Mouse (Mus musculus) heart, embryonic 13.5 days (tissue): ENCODE measurements around the gene Dnah17. TPM values are rescaled to one million over a fixed set of nuclear protein-coding genes. Genes with fewer than 3 reads are reported as not detected.

ENCODE experiments used
- ATAC-seq: fragments of 200-750 bp; cut with Nextera tagmentation; 2 replicates; pipeline ENCODE4 v1.8.0; 2017; ENCODE audit warnings: moderate TSS enrichment; ENCODE audit not compliant: insufficient number of reproducible peaks, low FRiP score, low TSS enrichment; ENCODE audit errors: extremely low read depth
- H3K27ac ChIP-seq: fragments of 300-500 bp; sonication (generic); replicated peaks from 2 replicates; pipeline ENCODE4 v1.5.1; 2015; ENCODE audit warnings: moderate library complexity, mild to moderate bottlenecking, inconsistent platforms
- H3K27me3 ChIP-seq: fragments of 300-500 bp; sonication (generic); replicated peaks from 2 replicates; pipeline ENCODE4 v1.6.1; 2015; ENCODE audit warnings: mild to moderate bottlenecking, inconsistent platforms
- H3K36me3 ChIP-seq: fragments of 300-500 bp; sonication (generic); 2 replicates; pipeline ENCODE4 v1.6.1; 2015; ENCODE audit warnings: mild to moderate bottlenecking, inconsistent platforms
- H3K4me1 ChIP-seq: fragments of 300-500 bp; sonication (generic); 2 replicates; pipeline ENCODE4 v1.6.1; 2015; ENCODE audit warnings: inconsistent platforms
- H3K4me2 ChIP-seq: fragments of 300-500 bp; sonication (generic); 2 replicates; pipeline ENCODE4 v1.6.1; 2015; ENCODE audit warnings: inconsistent platforms, mild to moderate bottlenecking, moderate library complexity
- H3K4me3 ChIP-seq: fragments of 300-500 bp; sonication (generic); 2 replicates; pipeline ENCODE4 v1.5.1; 2015; ENCODE audit warnings: moderate library complexity, mild to moderate bottlenecking, inconsistent platforms
- H3K9ac ChIP-seq: fragments of 300-500 bp; sonication (generic); 2 replicates; pipeline ENCODE4 v1.6.1; 2015; ENCODE audit warnings: inconsistent platforms, mild to moderate bottlenecking, moderate library complexity
- H3K9me3 ChIP-seq: fragments of 300-500 bp; sonication (generic); 2 replicates; pipeline ENCODE4 v1.6.1; 2016; ENCODE audit warnings: inconsistent platforms
- WGBS: fragments of 180-500 bp; shearing (Covaris S2); methylation state at CpG from one replicate; pipeline ENCODE4 v1.1.7; 2015; ENCODE audit warnings: mixed read lengths; 5-methylcytosine and 5-hydroxymethylcytosine counted together
- polyA plus RNA-seq: library from polyadenylated mRNA; unstranded; fragments of >200 nt; fragmentation: Nextera tagmentation; extraction: Ambion mirVana; gene quantifications from 2 replicates; pipeline ENCODE4 v1.2.1, GENCODE M21; 2015

Dnah17 gene
- polyA plus RNA-seq, 1 experiment from 2014 or later, result 0.05 TPM

DNA sequence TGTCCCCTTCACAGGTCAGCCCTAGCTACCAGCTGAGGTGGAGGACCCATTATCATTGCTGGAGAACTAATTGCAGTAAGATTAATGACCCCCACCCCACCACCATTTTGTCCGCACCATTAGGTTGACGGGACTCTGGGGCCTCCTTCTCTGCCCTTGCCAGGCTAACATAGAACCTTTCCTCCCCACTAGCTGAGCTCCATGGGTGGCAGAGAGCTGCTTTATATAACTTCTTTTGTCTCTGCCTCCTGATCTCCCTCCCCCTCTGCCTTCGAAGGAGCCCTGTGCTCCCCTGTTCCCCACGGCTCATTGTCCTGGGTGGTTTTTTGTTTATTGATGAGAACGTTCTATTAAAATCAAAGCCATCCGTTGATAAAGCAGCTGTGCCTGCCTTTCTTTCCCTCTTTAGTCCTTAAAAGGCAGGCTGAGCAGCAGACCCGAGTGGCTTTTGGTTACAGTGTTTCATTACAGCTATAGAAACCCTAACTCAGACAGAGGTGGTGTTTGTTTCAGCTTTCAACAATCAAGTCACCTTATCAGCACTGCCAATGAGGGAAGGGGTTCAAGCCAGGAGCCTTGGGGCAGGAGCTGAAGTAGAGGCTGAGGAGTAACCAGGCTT, 12.2 kb upstream of the Dnah17 start:
- Histone ChIP-seq H3K9ac (no peak overlapping the region), H3K4me2 (no peak overlapping the region), H3K27ac (0 out of 2 replicates have a peak overlapping the region, but pooled peaks have one; percentile 20), H3K4me1 (peaks cover 28% of the 10 kb centered on the region), H3K9me3 (peaks cover 3% of the 10 kb centered on the region; the same call in 1 of the 2 replicates), H3K36me3 (no peaks in the 10 kb centered on the region), H3K4me3 (no peak overlapping the region), H3K27me3 (no peaks in the 10 kb centered on the region)
- 29% methylated on average over 7 of the region's 7 CpGs for WGBS
- ATAC-seq, result no peak

DNA sequence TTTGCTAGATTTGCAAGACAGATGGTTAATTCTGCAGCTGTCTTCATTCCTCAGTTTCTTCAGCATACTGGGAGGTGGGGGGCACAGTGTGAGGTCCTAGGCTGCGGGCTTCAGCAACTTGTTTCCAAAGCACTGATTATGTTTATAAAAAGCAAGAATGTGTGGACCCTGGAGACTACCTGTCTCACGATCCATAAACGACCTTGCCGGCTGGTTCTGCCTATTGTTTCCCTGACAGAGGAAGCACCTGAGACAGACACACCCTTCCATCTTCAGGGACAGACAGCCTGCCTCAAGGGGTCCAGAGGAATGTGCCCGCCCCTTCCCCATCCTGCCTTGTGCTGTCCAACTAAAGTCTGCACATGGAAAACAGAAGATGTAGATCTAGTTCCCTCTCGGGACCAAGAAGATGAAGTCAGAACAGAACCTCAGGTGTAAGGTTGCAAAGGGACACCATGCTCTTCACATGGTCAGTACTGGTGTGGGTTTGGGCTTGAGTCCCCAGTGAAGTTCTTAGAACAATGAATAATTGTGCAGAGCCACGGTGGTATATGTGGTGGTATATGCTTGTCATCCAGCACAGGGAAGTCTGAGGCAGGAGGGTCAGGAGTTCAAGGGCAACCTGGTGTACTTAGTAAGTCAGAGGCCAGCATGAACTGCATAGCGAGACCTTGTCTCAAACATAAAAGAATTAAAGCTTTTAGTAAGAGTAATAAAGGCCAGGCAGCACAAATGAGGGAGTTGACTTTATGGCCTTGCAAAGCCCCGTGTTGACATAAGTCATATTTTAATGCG, 10.5 kb upstream of the Dnah17 start:
- Histone ChIP-seq H3K9me3 (peaks cover 3% of the 10 kb centered on the region; the same call in 1 of the 2 replicates), H3K9ac (peak overlapping the region; percentile 38; the same call in 1 of the 2 replicates), H3K27me3 (no peaks in the 10 kb centered on the region), H3K4me1 (peaks cover 30% of the 10 kb centered on the region), H3K36me3 (no peaks in the 10 kb centered on the region), H3K27ac (no peak overlapping the region), H3K4me3 (no peak overlapping the region), H3K4me2 (no peak overlapping the region)
- ATAC-seq, result no peak
- WGBS, result 57% methylated on average over 10 of the region's 10 CpGs

DNA sequence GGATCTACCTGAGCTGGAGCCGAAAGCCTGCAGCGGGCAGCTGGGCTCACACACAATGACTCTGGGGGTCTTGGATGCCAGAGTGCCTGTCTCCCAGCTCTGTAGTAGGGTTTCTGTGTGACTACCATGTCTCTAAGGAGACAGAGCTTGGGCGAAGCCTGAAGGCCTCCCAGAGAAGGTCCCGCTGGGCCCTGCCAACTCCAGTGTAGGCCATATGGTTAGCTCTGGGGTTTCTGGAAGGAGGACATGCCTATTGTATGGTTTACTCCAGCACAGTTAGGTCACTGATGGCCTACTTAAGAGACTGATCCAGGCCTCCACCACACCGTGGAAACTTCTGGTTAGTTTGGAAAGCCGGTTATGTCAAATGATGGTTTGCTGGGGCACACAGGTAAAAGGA, 7.9 kb upstream of the Dnah17 start:
- Histone ChIP-seq H3K4me3 (no peak overlapping the region), H3K27ac (no peak overlapping the region), H3K4me1 (peaks cover 37% of the 10 kb centered on the region), H3K9me3 (peaks cover 3% of the 10 kb centered on the region; the same call in 1 of the 2 replicates), H3K36me3 (no peaks in the 10 kb centered on the region), H3K9ac (no peak overlapping the region), H3K4me2 (no peak overlapping the region), H3K27me3 (no peaks in the 10 kb centered on the region)
- no peak for ATAC-seq
- WGBS, result 93% methylated on average over 6 of the region's 6 CpGs

DNA sequence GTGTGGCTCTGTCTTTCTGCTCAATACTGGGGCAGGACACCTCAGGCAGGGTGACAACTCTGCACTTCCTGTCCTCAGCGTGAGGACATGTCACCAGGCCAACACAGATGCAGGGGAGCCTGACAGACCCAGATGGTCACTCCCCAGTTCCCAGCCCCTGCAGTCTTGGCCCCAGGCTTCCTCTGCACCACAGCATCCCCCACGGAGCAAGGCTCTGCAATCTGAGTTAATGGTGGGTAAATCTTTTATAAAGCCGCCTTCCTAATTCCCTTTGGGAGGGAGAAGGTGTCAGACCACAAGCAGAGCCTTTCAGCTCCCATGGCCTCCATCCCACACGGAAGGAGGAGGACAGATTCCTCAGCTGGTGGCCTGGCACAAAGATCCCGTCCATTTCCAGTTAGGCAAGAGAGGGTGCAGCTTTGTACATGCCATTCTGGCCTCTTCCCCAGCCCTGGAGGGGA, 5.8 kb upstream of the Dnah17 start:
- H3K9me3 ChIP-seq, result peaks cover 3% of the 10 kb centered on the region; the same call in 1 of the 2 replicates
- 30% methylated on average over 5 of the region's 5 CpGs for WGBS
- peaks cover 38% of the 10 kb centered on the region for H3K4me1 ChIP-seq
- no peak overlapping the region for H3K4me3 ChIP-seq
- no peaks in the 10 kb centered on the region for H3K36me3 ChIP-seq
- no peak overlapping the region for H3K4me2 ChIP-seq
- H3K27me3 ChIP-seq, result no peaks in the 10 kb centered on the region
- no peak for ATAC-seq
- H3K9ac ChIP-seq, result no peak overlapping the region
- no peak overlapping the region for H3K27ac ChIP-seq

DNA sequence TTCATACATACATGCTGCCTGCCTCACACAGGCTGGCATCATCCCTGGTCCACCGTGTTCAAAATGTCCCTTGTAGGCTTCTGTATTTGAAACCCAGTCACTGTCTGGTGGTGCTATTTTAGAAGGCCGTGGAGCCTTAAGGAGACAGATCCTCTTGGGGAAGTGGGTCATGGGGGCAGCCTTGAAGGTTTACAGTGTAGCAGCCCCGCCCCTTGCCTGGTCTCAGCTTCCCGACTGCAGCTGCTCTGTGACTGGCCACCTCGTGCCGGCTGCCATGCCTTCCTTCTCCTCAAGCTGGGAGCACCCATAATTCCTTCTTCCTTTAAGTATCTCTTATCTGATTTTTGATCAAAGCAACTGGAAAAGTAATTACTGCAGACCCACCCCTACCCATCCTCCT, 4.8 kb upstream of the Dnah17 start:
- H3K27me3 ChIP-seq, result no peaks in the 10 kb centered on the region
- H3K9ac ChIP-seq, result no peak overlapping the region
- no peaks in the 10 kb centered on the region for H3K36me3 ChIP-seq
- no peak for ATAC-seq
- H3K4me3 ChIP-seq, result no peak overlapping the region
- peaks cover 31% of the 10 kb centered on the region for H3K4me1 ChIP-seq
- no peak overlapping the region for H3K4me2 ChIP-seq
- 58% methylated on average over 6 of the region's 6 CpGs for WGBS
- no peak overlapping the region for H3K27ac ChIP-seq
- peaks cover 3% of the 10 kb centered on the region; the same call in 1 of the 2 replicates for H3K9me3 ChIP-seq

DNA sequence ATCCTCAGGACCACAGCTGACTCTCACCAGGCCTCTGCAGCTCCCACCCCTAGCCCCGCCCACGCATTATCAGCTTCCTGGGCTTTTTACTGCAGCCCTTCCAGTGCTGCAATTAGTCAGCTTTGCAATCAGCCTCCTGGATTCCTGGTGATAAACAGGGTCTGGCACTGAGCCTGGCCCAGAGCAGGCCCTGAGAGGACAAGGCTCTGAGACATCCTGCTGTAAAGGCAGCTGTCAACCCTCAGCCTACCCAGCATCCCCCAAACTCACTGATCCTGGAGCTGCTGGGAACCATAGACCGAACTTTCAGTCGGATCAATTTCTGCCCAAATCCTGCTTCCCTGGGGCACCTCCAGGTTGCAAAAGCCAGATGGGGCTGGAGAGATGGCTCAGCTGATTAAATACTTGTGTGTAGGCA, 3.3 kb upstream of the Dnah17 start:
- Histone ChIP-seq H3K4me2 (no peak overlapping the region), H3K4me1 (peaks cover 31% of the 10 kb centered on the region), H3K27me3 (no peaks in the 10 kb centered on the region), H3K27ac (peak overlapping the region; percentile 67), H3K9ac (peak overlapping the region; percentile 48), H3K36me3 (no peaks in the 10 kb centered on the region), H3K4me3 (no peak overlapping the region), H3K9me3 (no peaks in the 10 kb centered on the region; the same call in 1 of the 2 replicates)
- ATAC-seq, result peak; percentile 25; the same call in 1 of the 2 replicates
- WGBS, result 23% methylated on average over 4 of the region's 4 CpGs

DNA sequence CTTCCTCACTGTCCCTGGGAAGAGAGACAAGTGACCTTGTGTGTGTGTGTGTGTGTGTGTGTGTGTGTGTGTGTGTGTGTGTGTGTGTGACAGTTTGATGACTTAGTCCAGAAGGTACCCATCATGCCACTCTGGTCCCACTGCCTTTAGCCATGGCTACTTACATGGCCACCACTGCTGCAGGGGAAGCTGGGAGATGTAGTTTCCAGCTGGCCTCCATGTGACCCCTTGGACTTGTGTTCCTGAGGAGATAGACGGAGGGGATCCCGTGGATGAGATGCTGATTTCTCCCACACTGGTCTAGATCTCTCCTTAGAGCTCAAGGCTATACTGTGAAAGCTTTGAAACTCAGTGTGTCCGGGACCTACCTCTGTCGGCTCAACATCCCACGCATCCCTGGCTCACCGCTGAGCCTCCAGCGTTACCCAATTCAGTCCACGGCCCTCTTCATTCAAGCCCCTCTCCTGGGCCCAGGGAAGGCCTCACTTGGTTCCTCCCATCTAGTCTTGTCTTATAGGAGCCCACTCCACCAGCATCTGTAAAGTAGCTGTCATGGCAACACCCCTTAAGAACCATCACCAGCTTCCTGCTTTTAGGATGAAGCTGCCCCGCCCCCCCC, 2.8 kb upstream of the Dnah17 start:
- peak; percentile 15; the same call in 1 of the 2 replicates for ATAC-seq
- WGBS, result 49% methylated on average over 9 of the region's 9 CpGs
- Histone ChIP-seq H3K9ac (no peak overlapping the region), H3K4me2 (no peak overlapping the region), H3K4me1 (peaks cover 31% of the 10 kb centered on the region), H3K9me3 (no peaks in the 10 kb centered on the region), H3K27ac (peak overlapping the region; percentile 58), H3K4me3 (no peak overlapping the region), H3K27me3 (no peaks in the 10 kb centered on the region), H3K36me3 (no peaks in the 10 kb centered on the region)

DNA sequence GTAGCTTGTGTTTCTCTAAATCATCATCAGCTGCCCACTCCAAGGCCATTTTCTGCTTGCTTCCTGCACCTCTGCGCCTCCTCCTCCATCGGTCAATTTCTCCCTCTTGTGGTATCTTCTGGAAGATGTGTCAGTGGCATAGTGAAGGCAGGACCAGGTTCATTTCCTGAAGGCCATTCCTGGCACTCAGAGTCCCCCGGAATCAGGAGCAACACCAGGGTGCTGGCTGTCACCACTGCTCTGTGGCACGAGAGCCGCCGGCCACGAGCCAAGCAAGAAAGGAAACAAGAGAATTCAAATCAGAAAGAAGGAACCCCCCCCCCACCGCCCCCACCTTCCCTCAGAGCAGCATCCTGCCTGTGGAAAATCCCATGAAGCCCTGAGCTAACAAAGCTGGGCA, 1.7 kb upstream of the Dnah17 start:
- H3K27ac ChIP-seq, result peak overlapping the region; percentile 58
- 46% methylated on average over 8 of the region's 8 CpGs for WGBS
- H3K4me1 ChIP-seq, result peaks cover 31% of the 10 kb centered on the region
- no peaks in the 10 kb centered on the region for H3K36me3 ChIP-seq
- H3K9ac ChIP-seq, result no peak overlapping the region
- H3K9me3 ChIP-seq, result no peaks in the 10 kb centered on the region
- H3K27me3 ChIP-seq, result no peaks in the 10 kb centered on the region
- no peak for ATAC-seq
- no peak overlapping the region for H3K4me2 ChIP-seq
- no peak overlapping the region for H3K4me3 ChIP-seq

DNA sequence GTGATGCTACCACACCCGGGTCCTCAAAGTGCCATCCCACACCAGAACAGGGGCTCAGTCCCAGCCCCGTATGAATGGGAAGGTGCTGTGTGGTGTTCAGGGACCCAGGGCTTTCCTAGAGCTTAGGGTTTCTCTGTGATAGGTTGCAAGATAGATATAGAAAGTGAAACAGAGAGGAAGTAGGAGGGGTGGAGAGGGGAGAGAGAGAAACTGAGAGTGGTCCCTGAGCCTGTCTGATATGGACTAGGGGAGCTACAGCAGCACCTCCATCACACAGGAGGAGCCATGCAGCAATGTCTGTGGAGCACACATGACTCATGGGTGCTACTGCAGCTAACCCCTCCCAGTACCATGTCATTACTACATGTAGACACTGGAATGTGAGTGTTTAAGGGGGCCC, 622 bp downstream of the Dnah17 start:
- Histone ChIP-seq H3K27ac (no peak overlapping the region), H3K4me1 (peaks cover 33% of the 10 kb centered on the region), H3K36me3 (no peaks in the 10 kb centered on the region), H3K9me3 (no peaks in the 10 kb centered on the region), H3K4me2 (no peak overlapping the region), H3K27me3 (no peaks in the 10 kb centered on the region), H3K9ac (no peak overlapping the region), H3K4me3 (no peak overlapping the region)
- WGBS, result 83% methylated on average over 2 of the region's 2 CpGs
- ATAC-seq, result no peak

DNA sequence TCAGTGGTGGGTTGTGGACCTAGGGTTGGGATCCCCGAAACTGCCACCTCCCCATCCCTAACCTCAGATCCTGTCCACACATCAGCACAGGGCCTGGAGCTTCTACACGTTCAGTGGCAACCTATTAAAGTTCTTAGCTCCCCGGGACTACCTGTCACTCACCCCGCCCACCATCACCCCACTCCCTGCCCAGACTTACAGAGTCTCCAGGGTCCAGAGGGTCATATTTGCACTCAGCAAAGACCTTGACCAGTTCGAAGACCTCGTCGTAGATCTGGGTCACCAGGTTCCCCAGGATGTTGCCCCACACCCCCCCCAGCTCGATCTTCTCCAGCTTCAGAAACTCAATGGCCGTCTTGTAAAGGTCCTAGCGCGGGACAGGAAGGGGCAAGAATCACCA, 8.8 kb downstream of the Dnah17 start:
- no peak overlapping the region for H3K27ac ChIP-seq
- no peaks in the 10 kb centered on the region for H3K36me3 ChIP-seq
- H3K27me3 ChIP-seq, result no peaks in the 10 kb centered on the region
- no peak overlapping the region for H3K4me3 ChIP-seq
- H3K9ac ChIP-seq, result no peak overlapping the region
- no peak overlapping the region for H3K4me2 ChIP-seq
- WGBS, result 85% methylated on average over 11 of the region's 11 CpGs
- no peaks in the 10 kb centered on the region for H3K9me3 ChIP-seq
- peaks cover 30% of the 10 kb centered on the region for H3K4me1 ChIP-seq
- no peak for ATAC-seq

DNA sequence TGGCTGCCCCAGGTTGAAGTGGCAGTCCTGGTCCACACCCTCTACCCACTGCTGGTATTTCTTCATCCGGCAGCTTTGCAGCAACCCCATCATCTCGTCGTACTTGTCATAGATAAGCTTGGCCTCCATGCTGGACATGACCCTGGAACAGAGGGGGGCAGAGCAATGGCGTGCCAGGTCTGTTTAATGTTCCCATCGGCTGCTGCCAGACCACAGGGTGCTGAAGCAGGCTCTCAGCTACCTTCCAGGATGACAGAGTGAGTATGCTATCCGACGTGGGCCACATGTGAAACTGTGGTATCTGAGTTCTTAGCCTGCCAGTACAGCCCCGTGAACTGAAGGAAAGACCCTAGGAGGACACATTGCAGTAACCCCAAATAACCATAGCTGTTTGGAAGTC, 11.7 kb downstream of the Dnah17 start:
- peak overlapping the region; percentile 30; the same call in 1 of the 2 replicates for H3K27ac ChIP-seq
- WGBS, result 18% methylated on average over 8 of the region's 8 CpGs
- ATAC-seq, result no peak

More for the DNA sequence above, 11.7 kb downstream of the Dnah17 start:
- Histone ChIP-seq H3K9ac (no peak overlapping the region), H3K4me3 (no peak overlapping the region), H3K9me3 (no peaks in the 10 kb centered on the region), H3K36me3 (no peaks in the 10 kb centered on the region), H3K27me3 (no peaks in the 10 kb centered on the region), H3K4me1 (peaks cover 25% of the 10 kb centered on the region), H3K4me2 (no peak overlapping the region)
